Mouse (Mus musculus) stomach, embryonic 16.5 days (tissue): ENCODE data around the gene Apbb2. TPM values are rescaled to one million over a fixed set of nuclear protein-coding genes. Genes with fewer than 3 reads are reported as not detected.

Source experiments
- ATAC-seq: fragments of 200-750 bp; cut with Nextera tagmentation; 2 replicates; pipeline ENCODE4 v1.8.0; 2017; ENCODE audit warnings: moderate number of reproducible peaks, moderate TSS enrichment; ENCODE audit not compliant: insufficient read depth, low FRiP score
- H3K27ac ChIP-seq: fragments of 300-500 bp; sonication (generic); 2 replicates; pipeline ENCODE4 v1.5.1; 2014; ENCODE audit warnings: low read length
- H3K27me3 ChIP-seq: fragments of 300-500 bp; sonication (generic); 2 replicates; pipeline ENCODE4 v1.6.1; 2014; ENCODE audit warnings: low read length, control low read depth, mixed read lengths; ENCODE audit not compliant: control insufficient read depth, insufficient read depth
- H3K36me3 ChIP-seq: fragments of 300-500 bp; sonication (generic); 2 replicates; pipeline ENCODE4 v1.6.1; 2014; ENCODE audit warnings: low read length; ENCODE audit not compliant: control insufficient read depth, insufficient read depth
- H3K4me1 ChIP-seq: fragments of 300-500 bp; sonication (generic); 2 replicates; pipeline ENCODE4 v1.6.1; 2014; ENCODE audit warnings: low read length, control low read depth, mixed read lengths; ENCODE audit not compliant: control insufficient read depth, insufficient read depth
- H3K4me2 ChIP-seq: fragments of 300-500 bp; sonication (generic); 2 replicates; pipeline ENCODE4 v1.6.1; 2014; ENCODE audit warnings: low read depth, low read length, mixed read lengths
- H3K4me3 ChIP-seq: fragments of 300-500 bp; sonication (generic); replicated peaks from 2 replicates; pipeline ENCODE4 v1.5.1; 2014; ENCODE audit warnings: mild to moderate bottlenecking, low read length
- H3K9ac ChIP-seq: fragments of 300-500 bp; sonication (generic); 2 replicates; pipeline ENCODE4 v1.6.1; 2014; ENCODE audit warnings: low read length
- H3K9me3 ChIP-seq: fragments of 300-500 bp; sonication (generic); replicated peaks from 2 replicates; pipeline ENCODE4 v1.6.1; 2016; ENCODE audit warnings: low read length, control low read depth; ENCODE audit not compliant: control insufficient read depth
- WGBS: fragments of 180-500 bp; shearing (Covaris S2); extraction: QIAGEN DNeasy Blood & Tissue Kit; methylation state at CpG from one replicate; pipeline ENCODE4 v1.1.7; 2014; 5-methylcytosine and 5-hydroxymethylcytosine counted together
- polyA plus RNA-seq: library from polyadenylated mRNA; unstranded; fragments of >200 nt; fragmentation: Nextera tagmentation; extraction: Ambion mirVana; gene quantifications from 2 replicates; pipeline ENCODE4 v1.2.1, GENCODE M21; 2015

Gene Apbb2
- polyA plus RNA-seq, 1 experiment from 2014 or later, result 33.7 TPM

- Histone ChIP-seq H3K9ac (peak overlapping the region; percentile 52), H3K4me1 (0 out of 2 replicates have a peak, but pooled peaks cover 7% of the 10 kb centered on the region), H3K9me3 (no peaks in the 10 kb centered on the region), H3K4me3 (peak overlapping the region; percentile 79), H3K4me2 (peak overlapping the region; percentile 92), H3K27ac (peak overlapping the region; percentile 30; the same call in 1 of the 2 replicates), H3K36me3 (no peaks in the 10 kb centered on the region), H3K27me3 (no peaks in the 10 kb centered on the region)
- ATAC-seq, result no peak
- 40% methylated on average over 11 of the region's 11 CpGs for WGBS
Measured at GRCm38 (mm10) chr5:66619195-66619594, 611 bp upstream of the Apbb2 start.

GRCm38 (mm10) chr5:66617921-66618460 lies 593 bp downstream of the Apbb2 start:
- Histone ChIP-seq H3K27me3 (no peaks in the 10 kb centered on the region), H3K27ac (peak overlapping the region; percentile 96), H3K4me2 (peak overlapping the region; percentile 92), H3K9me3 (no peaks in the 10 kb centered on the region), H3K4me3 (peak overlapping the region; percentile 79), H3K36me3 (no peaks in the 10 kb centered on the region), H3K4me1 (0 out of 2 replicates have a peak, but pooled peaks cover 7% of the 10 kb centered on the region), H3K9ac (peak overlapping the region; percentile 94)
- under 1% methylated on average over 53 of the region's 54 CpGs for WGBS
- ATAC-seq, result peak; percentile 42

- no peak overlapping the region for H3K4me3 ChIP-seq
- no peak overlapping the region for H3K4me2 ChIP-seq
- no peak for ATAC-seq
- no peak overlapping the region for H3K27ac ChIP-seq
- no peaks in the 10 kb centered on the region for H3K27me3 ChIP-seq
- no peaks in the 10 kb centered on the region for H3K9me3 ChIP-seq
- no peaks in the 10 kb centered on the region for H3K36me3 ChIP-seq
- H3K4me1 ChIP-seq, result 0 out of 2 replicates have a peak, but pooled peaks cover 7% of the 10 kb centered on the region
- H3K9ac ChIP-seq, result no peak overlapping the region
- 64% methylated on average over 4 of the region's 4 CpGs for WGBS
Measured at GRCm38 (mm10) chr5:66614940-66615339, 3.6 kb downstream of the Apbb2 start.

- 45% methylated on average over 3 of the region's 3 CpGs for WGBS
- no peak overlapping the region for H3K27ac ChIP-seq
Measured at GRCm38 (mm10) chr5:66613725-66614124, 4.9 kb downstream of the Apbb2 start.

GRCm38 (mm10) chr5:66612964-66613363 lies 5.6 kb downstream of the Apbb2 start:
- no peak for ATAC-seq
- Histone ChIP-seq H3K4me3 (no peak overlapping the region), H3K9me3 (no peaks in the 10 kb centered on the region), H3K27me3 (no peaks in the 10 kb centered on the region), H3K4me2 (no peak overlapping the region), H3K36me3 (no peaks in the 10 kb centered on the region), H3K9ac (no peak overlapping the region), H3K27ac (no peak overlapping the region), H3K4me1 (0 out of 2 replicates have a peak, but pooled peaks cover 3% of the 10 kb centered on the region)
- 79% methylated on average over 5 of the region's 5 CpGs for WGBS

More at GRCm38 (mm10) chr5:66613725-66614124, 4.9 kb downstream of the Apbb2 start:
- Histone ChIP-seq H3K36me3 (no peaks in the 10 kb centered on the region), H3K9me3 (no peaks in the 10 kb centered on the region), H3K4me1 (0 out of 2 replicates have a peak, but pooled peaks cover 3% of the 10 kb centered on the region), H3K4me2 (no peak overlapping the region), H3K9ac (no peak overlapping the region), H3K27me3 (no peaks in the 10 kb centered on the region), H3K4me3 (no peak overlapping the region)
- ATAC-seq, result no peak

- H3K4me1 ChIP-seq, result 0 out of 2 replicates have a peak, but pooled peaks cover 3% of the 10 kb centered on the region
Measured at GRCm38 (mm10) chr5:66611851-66612250, 6.7 kb downstream of the Apbb2 start.

GRCm38 (mm10) chr5:66611361-66611760 lies 7.2 kb downstream of the Apbb2 start:
- no peaks in the 10 kb centered on the region for H3K9me3 ChIP-seq
- no peak overlapping the region for H3K9ac ChIP-seq
- no peak overlapping the region for H3K4me3 ChIP-seq
- no peak overlapping the region for H3K27ac ChIP-seq
- H3K4me2 ChIP-seq, result no peak overlapping the region
- no peaks in the 10 kb centered on the region for H3K36me3 ChIP-seq
- ATAC-seq, result no peak
- H3K27me3 ChIP-seq, result no peaks in the 10 kb centered on the region
- 90% methylated on average over 5 of the region's 5 CpGs for WGBS
- 0 out of 2 replicates have a peak, but pooled peaks cover 3% of the 10 kb centered on the region for H3K4me1 ChIP-seq

More at GRCm38 (mm10) chr5:66611851-66612250, 6.7 kb downstream of the Apbb2 start:
- no peak overlapping the region for H3K27ac ChIP-seq
- no peaks in the 10 kb centered on the region for H3K36me3 ChIP-seq
- H3K4me3 ChIP-seq, result no peak overlapping the region
- H3K9me3 ChIP-seq, result no peaks in the 10 kb centered on the region
- H3K27me3 ChIP-seq, result no peaks in the 10 kb centered on the region
- no peak for ATAC-seq
- no peak overlapping the region for H3K9ac ChIP-seq
- no peak overlapping the region for H3K4me2 ChIP-seq
- 64% methylated on average over 4 of the region's 4 CpGs for WGBS

GRCm38 (mm10) chr5:66610270-66610669 lies 8.3 kb downstream of the Apbb2 start:
- Histone ChIP-seq H3K27ac (no peak overlapping the region), H3K4me1 (0 out of 2 replicates have a peak, but pooled peaks cover 3% of the 10 kb centered on the region), H3K9me3 (no peaks in the 10 kb centered on the region), H3K9ac (no peak overlapping the region), H3K36me3 (no peaks in the 10 kb centered on the region), H3K27me3 (no peaks in the 10 kb centered on the region), H3K4me2 (no peak overlapping the region), H3K4me3 (no peak overlapping the region)
- 87% methylated on average over 12 of the region's 12 CpGs for WGBS
- no peak for ATAC-seq

GRCm38 (mm10) chr5:66609306-66609705 lies 9.3 kb downstream of the Apbb2 start:
- Histone ChIP-seq H3K4me1 (no peaks in the 10 kb centered on the region), H3K27me3 (no peaks in the 10 kb centered on the region), H3K36me3 (no peaks in the 10 kb centered on the region), H3K27ac (no peak overlapping the region), H3K4me2 (no peak overlapping the region), H3K9ac (no peak overlapping the region), H3K9me3 (no peaks in the 10 kb centered on the region), H3K4me3 (no peak overlapping the region)
- no peak for ATAC-seq
- WGBS, result 66% methylated on average over 7 of the region's 7 CpGs
